Mouse (Mus musculus): Measurements from ENCODE around the gene Rps5.
A peak's percentile ranks its signal among the peaks of the same experiment; 100 is the strongest.
"Not testable (repeated sequence)": the region's sequence is repeated elsewhere in the genome, so short reads cannot be mapped to it uniquely, and the experiment has no call there.

Rps5 gene

DNA sequence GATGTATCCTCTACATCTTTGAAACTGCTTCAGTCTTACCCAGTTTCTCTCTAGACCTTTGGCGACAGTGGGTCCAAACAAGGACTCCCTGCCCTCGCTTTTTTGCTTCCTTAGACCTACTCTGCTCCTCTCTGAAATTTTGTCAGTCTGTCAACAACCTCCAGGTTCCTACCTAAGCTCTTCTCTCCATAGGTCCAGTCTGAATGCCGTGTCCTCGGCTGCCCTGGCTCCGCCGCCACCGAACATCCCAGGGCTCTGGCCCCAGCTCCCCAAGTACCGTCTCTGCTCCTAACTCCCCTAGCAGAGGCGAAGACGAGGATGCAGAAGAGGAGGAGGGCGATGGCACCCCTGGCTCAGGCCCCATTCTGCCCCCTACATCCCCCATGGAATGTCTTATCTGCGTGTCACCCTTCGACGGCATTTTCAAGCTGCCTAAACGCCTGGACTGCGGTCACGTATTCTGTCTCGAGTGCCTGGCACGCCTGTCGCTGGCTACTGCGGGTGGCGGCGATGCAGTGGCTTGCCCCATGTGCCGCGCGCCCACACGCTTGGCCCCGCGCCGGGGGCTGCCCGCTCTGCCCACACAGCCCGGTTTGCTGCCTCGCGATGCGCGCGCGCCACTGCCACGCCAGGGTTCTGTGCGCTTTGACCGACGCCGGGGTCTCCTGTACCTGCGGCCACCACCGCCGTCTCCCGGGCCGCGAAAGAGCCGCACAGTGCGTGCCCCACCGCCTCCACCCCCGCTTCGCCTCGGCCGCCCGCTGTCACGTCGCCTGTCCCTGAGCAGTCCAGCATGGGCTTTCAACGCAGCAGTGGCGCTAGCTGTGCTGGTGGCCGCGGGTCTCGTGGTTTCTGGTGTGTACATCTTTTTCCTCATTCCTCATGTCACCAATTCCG is 5.9 kb downstream of the Rps5 start:
- no peak for DNase-seq (ENCODE audit: low read depth)

DNA sequence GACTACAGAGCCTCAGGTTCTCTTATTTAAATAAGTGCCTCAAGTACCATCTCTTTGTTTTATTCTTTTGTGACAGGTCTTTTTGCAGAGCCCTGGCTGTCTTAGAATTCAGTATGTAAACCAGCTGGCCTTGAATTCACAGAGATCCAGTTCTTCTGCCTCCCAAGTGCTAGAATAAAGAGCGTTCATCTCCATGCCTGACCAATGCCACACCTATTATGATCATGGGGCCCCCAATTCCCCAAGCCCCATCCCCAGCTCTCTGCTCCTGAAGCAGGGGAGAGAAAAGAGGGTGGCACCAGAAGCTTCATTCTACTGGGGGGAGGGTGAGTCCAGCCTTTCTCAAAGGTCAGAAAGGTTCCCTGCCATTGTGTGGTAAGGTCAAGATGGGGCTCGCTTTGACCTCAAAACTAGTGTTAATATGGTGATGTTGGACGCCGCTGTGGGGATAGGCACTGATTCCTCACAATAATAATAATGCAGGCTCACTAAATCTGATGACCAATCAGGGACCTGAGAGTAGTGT is 11.6 kb downstream of the Rps5 start:
- DNase-seq (ENCODE audit: low read depth) = no peak

DNA sequence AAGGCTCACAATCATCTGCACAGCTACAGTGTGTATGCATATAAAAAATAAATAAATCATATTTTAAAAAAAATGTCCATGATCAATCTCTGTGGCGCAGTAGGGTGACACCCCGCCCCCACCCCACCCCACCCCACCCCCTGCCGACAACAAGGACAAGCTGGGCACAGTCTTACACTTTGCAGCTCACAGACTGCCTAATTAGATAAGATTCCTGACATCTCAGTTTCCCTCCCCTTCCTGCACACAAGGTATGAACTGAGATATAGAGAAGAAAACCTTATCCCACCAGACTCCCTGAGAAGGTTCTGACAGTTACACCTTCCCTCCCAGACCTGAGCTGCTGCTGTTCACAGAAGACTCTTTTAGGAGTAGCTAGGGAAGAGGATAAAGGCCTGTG is 12.7 kb downstream of the Rps5 start:
- no peak for DNase-seq (ENCODE audit: low read depth)

DNA sequence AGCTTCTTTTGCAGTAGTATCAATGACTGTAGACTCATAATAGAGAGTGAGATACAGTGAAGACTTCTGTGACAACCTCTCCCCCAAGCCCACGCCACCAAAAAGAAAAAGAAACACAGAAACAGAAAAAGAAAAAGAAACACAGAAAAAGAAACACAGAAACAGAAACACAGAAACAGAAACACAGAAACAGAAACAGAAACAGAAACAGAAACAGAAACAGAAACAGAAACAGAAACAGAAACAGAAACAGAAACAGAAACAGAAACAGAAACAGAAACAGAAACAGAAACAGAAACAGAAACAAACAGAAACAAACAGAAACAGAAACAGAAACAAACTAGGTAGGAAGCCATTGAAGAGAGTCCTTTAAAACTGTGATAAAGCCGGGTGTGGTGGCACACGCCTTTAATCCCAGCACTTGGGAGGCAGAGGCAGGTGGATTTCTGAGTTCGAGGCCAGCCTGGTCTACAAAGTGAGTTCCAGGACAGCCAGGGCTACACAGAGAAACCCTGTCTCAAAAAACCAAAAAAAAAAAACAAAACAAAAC is 15.2 kb downstream of the Rps5 start:
- not testable (repeated sequence) for DNase-seq (ENCODE audit: low read depth)

DNA sequence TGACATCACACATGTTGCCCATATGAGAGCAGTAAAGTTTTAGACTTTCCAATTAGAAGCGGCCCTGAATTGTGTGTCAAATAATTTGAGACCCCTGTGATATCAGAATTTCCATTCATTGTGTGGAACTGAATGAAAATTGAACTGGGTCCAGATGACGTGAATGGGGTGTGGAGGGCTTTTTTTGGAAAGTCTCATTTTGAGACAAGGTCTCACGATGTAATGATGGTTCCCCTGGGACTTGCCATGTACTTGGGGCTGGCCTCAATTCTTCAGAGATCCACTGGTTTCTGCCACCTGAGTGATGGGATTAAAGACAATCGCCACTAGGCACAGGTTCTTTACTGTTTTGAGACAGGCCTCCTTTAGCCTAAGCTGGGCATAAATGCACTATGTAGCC is 18.5 kb downstream of the Rps5 start:
- no peak for DNase-seq (ENCODE audit: low read depth)

DNA sequence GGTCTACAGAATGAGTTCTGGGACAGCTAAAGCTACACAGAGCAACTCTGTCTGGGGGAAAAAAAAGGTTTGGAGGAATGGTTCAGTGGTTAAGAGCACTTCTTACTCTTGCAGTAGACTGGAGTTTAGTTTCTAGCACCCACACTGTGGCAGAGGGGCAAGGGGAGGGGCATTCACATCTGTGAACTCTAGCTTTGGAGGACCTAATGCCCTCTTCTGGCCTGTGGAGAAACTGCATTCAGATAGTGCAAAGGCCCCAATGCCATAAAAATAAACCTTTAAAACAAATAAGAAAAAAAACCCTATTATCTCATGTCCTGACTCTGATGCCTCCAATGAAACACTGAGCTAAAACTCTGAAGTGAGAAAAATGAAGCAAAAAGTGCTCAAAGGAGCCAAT is 21.4 kb downstream of the Rps5 start:
- DNase-seq (ENCODE audit: low read depth) = no peak

DNA sequence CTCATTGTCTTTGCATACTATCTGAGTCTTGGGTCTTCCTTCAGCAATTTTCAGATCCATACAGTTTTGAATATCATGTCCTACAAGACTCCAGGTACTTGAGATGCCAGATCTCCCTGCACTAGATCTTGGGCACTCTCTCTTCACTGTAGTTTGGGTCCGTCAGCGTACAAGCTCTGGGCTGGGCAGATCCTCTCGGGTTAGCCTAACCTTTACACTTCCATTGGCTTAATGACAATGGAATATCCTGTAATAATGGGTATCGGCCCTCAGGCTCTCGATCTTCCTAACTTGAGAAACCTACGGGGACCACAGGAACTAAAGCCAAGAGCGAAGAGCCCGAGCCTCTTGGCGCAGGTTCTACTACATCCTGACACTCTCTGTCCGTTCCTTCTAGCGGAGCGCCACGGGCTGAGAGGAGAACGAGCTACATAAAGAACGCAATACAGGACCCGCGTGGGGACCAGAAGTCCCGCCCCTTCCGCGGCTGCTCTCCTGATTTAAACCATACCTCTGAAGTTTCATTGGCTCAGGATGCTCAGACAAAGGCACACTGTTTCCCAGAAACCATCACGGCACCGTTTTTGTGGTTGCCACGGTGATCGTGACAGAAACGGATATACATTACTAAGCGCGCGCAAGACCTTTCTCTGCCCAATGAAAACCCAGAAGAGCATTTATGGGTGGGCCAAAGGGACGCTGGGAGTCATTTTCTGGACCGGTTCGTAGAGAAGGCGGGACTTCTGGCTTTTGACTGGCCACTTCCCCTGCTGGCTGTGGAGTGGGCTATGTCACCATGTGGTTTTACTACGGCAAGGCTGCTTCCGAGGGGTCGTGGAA is 27.2 kb downstream of the Rps5 start:
- DNase-seq (ENCODE audit: low read depth) = peak; percentile 99

DNA sequence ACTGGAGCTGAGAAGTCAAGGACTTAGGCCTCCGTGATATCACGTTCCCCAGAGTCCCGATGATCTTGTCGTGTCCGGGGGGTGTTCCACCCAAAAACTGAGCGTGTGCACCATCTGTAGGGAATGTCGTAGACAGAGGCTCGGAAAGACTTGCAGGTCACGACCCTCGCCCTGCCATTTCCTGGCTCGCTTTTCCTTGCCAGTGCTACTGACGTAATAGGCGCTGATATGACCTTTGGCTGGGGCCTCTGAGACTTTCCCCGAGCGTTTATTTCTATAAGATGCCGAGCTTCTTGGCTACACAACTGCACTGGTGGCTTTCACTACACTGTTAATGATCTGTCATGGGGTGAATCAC is 27.8 kb downstream of the Rps5 start:
- DNase-seq (ENCODE audit: low read depth) = no peak

DNA sequence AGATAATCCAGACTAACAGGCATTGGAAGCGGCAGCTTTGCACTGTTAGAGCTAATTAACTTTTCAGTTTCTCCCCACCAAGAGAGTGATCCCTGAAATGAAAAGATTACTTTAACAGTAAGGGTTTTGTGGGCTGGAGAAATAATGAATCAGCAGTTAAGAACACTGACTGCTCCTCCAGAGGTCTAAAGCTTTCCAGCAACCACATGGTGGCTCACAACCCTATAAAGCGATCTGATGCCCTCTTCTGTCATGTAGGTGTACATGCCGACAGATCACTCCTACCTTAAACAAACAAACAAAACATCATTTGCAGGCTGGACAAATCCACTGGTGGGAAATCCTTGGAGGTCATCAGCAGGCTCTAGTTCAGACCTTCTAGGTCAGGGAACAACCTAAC is 32.8 kb downstream of the Rps5 start:
- no peak for DNase-seq (ENCODE audit: low read depth)

DNA sequence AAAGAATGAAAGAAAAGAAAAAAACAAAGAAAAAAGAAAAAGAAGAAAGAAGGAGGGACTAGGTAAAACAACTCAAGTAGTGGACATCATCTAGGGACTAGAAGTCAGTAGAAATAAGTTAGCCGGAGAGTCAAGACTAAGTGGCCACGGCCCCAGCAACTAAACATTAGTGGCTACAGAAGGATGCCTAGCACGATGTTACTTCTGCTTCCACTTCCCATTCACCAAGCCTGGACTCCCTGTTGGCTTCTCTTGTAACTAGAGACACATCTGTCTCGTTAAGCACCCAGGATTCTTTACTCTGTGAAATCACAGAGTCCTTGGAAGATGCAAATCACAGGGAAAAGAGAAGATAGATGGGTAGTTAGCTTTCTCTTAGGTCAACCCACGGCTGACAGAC is 35.4 kb downstream of the Rps5 start:
- no peak for DNase-seq (ENCODE audit: low read depth)

DNA sequence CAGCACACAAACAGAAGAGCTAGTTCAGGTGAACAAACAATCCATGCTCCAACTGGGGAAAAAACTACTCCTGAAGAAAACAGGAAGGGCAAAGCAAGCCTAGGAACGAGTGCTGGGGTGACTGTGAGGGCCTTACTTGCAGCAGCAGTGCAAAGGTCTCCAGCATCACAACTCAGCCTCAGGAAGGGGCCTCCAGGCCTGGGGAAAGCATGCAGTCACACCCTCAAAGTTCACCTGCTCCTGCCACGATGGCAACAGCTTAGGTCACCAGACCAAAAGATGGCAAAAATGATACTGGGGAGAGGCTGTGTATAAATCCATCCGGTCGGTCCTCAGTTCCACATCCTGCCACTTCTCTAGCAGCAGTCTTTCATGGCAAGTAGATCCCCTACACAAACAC is 36.9 kb downstream of the Rps5 start:
- DNase-seq (ENCODE audit: low read depth) = no peak

DNA sequence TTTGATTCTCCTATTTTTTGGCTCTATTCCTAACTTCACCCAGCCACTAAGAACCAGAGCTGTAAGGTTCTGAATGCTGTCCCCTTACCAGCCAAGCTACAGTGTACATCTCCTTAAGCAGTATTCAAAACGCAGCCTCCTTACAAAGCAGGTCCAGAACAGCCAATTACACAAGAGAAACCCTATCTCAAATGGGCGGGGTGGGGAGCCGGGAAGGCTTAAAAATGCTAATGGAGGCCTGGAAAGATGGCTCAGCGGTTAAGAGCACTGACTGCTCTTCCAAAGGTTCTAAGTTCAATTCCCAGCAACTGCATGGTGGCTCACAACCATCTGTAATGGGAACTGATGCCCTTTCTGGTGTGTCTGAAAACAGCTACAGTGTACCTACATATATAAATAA is 37.6 kb downstream of the Rps5 start:
- no peak for DNase-seq (ENCODE audit: low read depth)

DNA sequence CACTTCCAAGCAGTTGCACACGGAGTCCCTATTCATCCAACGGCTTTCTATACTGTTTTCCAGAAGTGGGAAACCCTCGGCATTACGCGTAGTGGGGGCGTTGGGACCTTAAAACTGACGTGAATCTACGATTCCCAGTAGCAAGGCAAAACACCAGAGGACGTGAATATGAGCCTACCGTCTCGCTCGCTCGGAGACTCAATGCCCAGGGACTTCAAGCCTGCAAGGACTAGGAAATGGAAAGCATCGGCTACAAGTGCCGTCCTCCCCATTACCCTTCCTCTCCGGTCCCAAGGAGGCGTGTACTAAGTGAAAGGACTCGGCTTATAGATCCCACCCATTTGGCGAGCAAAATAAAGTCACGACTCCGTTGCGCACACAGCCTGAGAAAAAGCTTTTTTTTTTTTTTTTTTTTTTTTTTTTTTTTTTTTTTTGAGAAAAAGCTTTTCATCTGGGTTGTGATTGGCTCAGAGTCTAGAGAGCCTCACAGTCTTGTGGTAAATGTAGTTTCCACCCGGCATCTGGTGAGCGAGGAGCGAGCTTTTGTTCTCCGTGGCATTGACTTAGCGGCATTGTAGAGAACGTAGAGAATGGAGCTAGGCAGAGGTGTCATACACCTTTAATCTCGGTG is 39.5 kb downstream of the Rps5 start:
- peak; percentile 60 for DNase-seq (ENCODE audit: low read depth)

DNA sequence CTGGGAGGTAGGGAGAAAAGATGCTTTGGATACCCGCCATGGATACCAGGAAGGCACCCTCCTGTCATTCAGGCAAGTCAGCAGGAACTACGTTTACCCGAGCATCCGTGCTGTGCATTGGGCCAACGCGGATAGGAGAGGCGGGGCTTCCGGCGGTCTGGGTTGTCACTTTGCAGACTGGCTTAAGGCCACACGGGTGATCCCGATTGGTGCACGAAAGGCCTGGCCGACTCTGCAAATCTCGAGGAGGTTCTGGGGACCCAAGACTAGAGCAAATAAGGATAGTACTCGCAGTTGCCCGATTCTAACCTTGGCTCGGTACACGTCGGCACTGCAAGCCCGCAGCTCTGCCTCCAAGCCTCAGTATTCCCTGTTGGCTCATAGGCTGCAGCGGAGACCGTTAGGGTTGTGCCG is 43.6 kb downstream of the Rps5 start, which contains the start of gene Zfp324:
TSS of gene Zfp324 (plus strand) at position 161 of the 414 bp plus-strand sequence.
- DNase-seq (ENCODE audit: low read depth) = peak; percentile 81

DNA sequence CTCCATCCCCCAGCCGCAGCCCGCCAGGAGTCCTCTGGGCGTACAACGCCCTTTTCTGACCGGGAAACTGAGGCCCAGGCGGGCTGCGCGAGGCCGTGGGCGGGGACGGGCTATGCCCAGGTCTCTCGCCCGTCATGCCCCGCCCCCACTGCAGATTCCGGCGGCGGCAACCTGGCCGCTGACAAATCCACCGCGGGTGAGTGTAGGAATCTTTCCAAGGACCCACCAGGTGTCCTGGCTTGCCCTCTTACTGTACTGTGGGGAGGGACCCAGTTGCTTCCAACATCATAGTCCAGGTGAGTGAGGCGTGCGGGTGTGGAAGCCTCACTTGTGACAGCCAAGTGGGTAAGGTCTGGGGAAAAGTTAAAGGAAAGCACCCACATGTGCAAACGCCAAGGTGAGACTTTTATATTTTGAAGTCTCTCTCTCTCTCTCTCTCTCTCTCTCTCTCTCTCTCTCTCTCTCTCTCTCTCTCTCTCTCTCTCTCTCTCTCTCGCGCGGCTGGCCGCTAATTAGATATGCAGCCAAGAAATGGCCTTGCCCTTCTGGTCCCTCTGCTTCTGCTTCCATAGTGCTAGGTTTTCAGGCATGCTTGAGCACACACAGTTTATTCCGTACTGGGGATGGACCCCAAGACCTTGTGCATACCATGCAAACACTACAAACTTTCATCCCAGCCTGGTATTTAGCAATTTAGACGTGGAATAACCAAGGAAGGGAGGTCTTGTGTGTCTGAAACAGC is 44.2 kb downstream of the Rps5 start:
- DNase-seq (ENCODE audit: low read depth) = no peak

DNA sequence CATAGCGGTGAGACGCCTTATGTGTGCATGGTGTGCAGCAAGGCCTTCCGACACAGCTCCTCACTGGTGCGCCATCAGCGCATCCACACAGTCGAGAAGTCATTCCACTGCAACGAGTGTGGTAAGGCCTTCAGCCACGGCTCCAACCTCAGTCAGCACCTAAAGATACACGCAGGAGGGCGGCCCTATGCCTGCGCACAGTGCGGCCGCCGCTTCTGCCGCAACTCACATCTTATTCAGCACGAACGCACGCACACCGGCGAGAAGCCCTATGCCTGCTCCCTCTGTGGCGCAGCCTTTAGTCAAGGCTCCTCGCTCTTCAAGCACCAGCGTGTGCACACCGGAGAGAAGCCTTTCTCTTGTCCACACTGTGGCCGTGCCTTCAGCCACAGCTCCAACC is 48.8 kb downstream of the Rps5 start:
- no peak for DNase-seq (ENCODE audit: low read depth)

All from fibroblast of lung, adult 2 months (primary cell).